Mouse (Mus musculus): ENCODE results near the gene Il1b.

The Il1b gene

DNA sequence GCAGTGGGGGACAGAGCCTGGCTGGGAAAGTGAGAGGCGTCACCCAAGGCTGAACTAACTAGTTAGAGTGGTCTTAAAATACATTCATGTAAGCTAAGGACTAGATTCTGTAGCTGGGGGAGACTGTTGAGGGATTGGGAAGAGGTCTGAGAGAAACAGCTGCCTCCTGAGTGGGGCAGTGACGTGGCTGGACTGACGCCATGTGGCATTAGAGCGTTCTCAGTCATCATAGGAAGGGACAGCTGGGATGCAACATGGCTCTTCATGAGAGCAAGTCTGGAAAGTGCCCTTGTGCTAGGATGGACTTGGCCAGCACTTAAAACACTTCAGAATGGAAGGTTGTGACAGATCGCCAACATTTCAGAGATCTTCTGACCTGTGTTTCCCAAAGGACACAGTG is 2.1 kb downstream of the Il1b start:
- no peak for DNase-seq (ENCODE audit: low spot score in 2 of 2)

DNA sequence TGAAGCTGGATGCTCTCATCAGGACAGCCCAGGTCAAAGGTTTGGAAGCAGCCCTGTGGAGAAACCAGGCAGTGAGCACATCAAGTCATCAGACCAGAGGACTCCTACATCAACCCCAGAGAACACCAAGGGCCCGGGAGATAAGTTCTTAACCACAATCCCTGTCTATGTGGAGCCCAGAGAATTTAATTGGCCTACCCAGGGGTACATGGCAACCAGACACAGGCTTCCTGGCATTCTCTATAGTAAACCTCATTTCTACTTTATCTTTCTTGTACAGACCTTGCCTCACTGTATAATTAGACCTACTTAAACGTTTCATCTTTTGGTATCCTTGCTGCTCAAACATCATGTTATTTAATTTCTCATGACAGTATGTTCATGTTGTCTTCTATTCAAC is 2.8 kb downstream of the Il1b start:
- no peak for DNase-seq (ENCODE audit: low spot score in 2 of 2)

DNA sequence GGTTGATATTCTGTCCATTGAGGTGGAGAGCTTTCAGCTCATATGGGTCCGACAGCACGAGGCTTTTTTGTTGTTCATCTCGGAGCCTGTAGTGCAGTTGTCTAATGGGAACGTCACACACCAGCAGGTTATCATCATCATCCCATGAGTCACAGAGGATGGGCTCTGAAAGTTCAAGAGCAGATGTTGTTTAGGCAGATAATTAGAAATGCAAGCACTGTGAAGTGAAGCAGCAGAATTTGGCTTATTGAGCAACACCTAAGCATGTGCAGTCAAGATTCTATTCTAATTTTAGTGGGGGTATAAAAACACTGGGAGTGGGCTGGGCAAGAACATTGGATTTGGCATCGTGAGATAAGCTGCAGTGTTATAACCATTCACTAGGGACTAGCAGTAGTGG is 3.7 kb downstream of the Il1b start:
- DNase-seq (ENCODE audit: low spot score in 2 of 2) = no peak

DNA sequence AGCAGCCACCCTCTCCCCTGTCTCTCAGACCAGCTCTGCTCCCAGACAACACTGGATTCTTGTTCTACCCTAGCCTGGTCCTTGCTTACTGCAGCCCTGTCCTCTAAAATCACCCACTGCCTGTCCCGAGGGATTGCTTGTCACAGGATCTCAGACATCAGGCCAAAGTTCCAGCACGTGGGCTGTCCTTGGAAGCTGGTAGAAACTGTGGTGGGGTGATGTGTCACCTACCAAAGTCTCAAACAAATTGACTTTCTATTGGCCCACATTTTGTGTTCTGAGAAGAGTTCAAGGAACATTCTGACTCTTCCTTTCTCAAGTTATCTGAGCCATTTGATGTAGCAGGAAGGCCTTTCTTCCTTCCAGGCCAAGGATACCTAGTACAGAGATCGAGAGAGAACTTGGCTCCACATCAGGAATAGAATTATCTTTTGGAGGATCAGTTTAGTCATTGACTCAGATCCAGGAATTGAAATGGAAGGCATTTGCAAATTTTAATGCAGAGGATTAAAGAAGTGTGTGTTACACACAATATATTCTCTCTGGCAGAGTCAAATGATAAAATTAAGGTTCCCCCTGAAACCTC is 9.9 kb downstream of the Il1b start:
- DNase-seq (ENCODE audit: low spot score in 2 of 2) = no peak

DNA sequence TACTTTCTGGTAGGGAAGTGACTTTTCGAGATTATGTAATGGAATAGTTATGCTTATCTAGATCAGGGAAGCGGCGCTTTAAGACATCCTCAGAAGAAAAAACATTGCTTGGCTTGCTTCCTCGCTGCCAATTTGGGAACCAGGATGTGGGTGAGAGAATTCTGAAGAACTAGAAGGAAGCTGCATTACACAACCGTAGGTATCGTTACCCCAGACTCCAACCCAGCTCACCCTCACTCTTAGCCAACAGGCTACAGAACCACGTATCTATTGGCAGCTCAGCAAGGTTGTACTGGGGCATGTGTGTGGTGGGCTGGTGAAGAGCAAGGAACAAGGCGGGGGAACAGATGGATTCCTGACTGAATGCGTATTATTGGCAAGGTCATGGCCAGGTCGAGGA is 10.7 kb downstream of the Il1b start:
- DNase-seq (ENCODE audit: low spot score in 2 of 2) = peak; percentile 80 to 85

DNA sequence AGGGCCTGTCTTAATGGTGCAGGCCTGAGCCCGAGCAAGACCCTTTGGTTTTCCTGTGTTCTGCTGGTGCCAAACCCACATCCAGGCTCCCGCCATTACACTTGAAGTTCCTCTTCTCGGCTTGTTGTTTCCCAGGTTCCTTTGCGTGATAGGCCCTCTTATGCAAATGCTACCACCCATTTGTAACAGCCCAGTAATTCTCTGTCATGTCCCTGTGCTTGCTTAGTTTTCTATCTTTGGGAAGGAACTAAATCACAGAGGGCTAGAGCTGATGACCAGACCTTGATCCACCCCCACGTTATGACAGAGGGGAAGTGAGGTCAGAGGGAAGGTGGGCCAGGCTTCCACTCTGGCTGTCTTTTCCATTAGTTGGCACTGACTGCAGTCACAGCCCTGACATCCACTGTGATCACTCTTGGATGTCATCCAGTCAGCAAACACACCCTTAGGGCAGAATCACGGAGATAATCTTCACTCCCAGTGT is 32.8 kb downstream of the Il1b start:
- DNase-seq (ENCODE audit: low spot score in 2 of 2) = no peak

DNA sequence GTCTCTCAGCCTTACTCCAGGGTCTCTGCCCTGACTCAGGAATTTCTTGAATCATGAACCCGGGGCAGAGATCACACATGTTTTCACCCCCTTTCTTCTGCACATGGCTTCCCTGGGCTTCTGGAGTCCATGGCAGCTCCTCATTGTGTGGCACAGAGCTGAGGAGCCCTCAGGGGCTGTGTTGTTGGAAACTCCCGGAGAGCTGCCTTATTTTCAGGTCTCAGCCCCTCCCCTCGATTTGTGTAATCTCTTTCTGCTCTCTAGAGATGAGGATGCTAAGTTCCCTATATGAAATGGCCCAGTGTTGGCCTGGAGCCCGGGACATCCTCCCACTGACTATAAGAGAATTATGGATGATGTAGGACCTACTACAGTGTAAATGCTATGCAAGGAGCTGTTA is 37.5 kb downstream of the Il1b start:
- DNase-seq (ENCODE audit: low spot score in 2 of 2) = no peak

DNA sequence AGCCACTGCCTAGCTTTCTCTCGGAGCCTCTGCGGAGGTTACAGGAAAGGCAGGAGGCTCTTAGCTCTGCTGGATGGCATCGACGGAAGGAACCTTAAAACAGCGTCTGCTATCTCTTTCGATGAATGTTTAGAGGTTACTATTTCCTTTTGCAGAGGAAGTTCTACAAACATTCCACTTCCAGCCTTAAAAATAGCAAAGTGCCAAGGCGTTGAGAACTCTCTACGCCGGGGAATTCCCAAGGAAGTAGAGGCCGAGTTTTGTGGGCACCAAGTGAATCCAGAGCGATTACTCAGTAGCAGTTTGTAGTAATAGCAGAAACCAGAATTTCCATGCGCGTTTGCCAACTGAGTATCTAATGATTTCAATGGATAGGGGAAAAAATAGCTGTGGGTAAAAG is 40.4 kb downstream of the Il1b start:
- no peak for DNase-seq (ENCODE audit: low spot score in 2 of 2)

DNA sequence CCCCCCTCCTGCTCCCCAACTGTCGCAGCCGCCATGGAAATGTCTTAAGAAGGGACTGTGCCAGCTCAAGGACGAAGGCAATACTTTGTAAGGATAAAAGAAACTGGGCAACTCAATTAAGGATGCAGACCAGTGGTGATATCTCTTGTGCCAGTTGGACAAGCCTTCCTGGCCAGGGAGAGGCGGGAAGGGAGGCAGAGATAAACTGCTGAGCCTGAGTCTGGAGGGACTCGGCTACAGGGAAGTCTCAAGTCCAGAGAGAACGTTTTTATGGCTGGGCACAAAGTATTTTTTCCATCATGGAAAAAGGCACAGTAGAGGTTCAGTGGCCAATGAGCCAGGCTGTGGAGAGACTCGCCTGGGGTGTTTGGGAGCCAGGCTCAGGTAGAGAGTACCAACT is 40.9 kb downstream of the Il1b start:
- DNase-seq (ENCODE audit: low spot score in 2 of 2) = no peak

DNA sequence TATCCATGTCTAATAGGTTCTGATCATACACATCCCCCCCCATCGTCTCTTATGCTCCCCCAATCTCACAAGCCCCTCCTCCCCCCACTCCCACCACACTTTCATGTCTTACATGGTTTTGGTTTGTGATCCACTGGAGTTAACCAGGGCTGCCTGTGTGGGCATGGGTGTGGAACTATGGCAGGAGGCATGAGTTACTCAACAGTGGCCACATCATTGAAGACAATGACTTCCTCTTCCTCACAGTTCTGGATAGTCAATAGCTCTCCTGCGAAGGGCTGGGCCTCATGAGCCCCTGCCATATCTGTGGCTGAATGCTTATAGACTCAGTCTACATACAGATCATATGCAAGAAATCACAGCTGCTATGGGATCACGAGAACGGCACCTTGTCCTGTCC is 42.7 kb downstream of the Il1b start:
- no peak for DNase-seq (ENCODE audit: low spot score in 2 of 2)

DNA sequence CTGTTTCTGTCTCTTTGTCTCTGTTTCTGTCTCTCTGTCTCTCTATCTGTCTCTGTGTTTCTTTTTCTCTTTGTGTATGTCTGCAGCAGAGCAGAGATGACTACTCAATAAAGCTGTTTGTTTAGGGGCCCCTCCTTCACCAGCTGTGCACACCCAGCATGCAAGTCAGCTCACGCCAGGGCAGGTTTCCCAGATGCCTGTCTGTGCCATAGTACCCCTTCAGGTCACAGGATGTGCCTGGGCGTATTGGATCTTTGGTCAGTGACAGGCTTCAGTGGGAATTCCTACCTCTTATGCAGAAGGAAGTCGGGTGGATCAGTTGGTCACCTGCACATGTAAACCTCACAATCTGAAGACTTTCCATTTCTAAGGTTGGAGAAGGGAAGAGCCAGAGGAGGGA is 46.7 kb downstream of the Il1b start:
- no peak for DNase-seq (ENCODE audit: low spot score in 2 of 2)

DNA sequence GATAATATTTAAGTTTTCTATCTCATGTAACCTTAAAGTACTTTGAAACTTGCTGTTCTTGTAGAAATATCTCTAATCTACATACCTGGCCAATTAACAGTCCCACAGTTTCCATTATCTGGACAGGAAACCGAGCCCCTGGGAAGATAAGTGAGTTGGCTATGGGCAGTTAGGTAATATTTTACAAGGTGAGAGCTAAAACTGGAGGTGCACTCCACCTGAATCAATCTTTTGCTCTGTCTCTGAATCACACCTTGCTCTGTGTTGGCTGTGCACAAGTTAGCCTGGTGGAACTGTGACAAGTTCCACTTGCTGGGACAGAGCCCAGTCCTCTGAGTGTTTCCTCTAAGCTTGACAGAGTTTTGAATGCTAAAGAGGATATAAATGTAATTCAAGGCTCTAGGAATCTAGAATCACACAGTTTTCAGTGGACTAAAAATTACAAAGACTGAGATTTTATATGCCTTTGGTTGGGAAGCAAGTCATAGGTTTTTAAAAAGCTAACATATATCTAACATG is 48.8 kb downstream of the Il1b start:
- DNase-seq (ENCODE audit: low spot score in 2 of 2) = peak in 1 of 2 experiments; percentile 55

DNA sequence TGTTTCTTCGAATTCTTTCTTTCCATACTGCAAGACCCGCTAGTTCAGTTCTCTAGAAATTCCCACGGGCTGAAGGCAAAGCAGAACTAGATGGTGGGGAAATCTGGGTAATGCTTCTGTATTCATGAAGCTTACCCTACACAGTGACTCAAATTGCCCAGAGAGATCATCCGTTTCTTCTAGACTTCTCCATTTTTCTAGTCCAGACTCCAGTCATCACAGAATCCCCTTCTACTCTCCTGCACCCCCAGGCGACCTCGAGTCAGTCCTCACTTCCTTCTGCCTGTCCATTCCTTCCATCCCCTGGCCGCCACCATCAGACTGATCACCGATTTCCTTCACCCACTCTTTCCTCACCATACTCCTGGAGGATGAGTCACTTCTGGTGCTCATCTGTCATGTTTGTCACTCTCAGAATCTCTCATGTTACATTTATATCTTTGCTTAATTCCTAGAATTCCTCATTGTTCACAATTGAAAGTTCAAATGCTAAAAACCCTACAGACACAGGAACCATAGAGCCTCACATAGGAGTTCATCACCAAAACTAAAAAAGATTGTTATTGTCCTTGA is 50.8 kb downstream of the Il1b start:
- DNase-seq (ENCODE audit: low spot score in 2 of 2) = no peak

DNA sequence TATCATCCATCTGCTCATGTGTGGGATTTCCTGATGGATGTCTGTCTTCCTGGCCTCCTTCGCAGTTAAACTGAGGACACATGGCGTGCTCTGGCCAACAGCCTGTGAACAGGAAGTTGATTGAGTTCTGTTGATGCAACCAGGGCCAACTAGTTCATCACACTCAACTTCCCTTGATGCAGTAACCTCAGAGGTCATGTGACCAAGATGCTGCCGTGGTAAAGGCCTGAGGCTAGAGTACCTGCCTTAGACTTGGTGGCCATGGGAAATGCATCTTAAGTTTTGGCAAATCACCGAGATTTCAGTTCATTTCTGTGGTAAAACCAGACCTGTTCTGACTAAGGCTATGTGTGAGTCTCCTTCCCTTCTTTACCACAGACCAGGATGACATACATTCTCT is 55.1 kb downstream of the Il1b start:
- no peak for DNase-seq (ENCODE audit: low spot score in 2 of 2)

DNA sequence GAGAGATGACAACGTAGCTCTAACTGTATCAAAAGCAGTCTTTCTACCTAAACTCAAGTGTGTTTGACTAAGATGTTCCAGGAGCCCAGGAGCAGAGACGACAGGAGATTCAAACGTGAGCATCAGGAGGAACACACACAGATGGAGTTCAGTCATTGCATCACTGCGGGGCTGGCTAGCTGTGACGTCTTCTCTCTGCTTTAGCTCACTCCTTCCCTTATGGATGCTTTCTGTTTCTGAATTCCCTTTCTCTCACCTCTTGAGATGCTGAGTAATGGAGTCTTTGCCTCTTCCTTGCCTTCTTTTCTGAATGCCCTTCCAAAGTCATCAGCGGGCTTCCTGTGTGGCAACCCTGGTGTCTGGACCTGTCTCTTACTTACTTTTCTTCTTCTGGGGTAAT is 56.1 kb downstream of the Il1b start:
- no peak for DNase-seq (ENCODE audit: low spot score in 2 of 2)

All from left cerebral cortex, adult 9 months (tissue).